ENCODE assay signal across 8 mouse cellular contexts in the genomic region with DNA sequence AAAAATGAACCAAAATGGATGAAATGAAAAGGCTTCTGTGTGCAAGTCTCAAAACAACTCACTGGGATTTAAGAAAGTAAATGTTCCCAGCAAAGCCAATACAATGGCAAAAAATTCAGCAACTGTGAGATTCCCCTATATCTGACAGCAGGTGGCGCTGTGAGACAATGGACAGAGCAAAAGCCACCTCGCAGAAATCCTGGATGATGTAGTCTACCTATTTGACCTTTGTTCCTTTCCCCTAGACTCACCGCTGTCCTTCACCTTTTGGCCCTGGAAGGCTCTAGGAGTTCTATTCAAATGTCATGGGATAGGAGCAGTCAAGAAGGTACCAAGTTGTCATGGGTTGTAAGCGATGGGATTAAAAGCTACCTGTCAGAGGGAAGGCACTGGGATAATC.
DNase-seq lines count a peak whose midpoint lies in the region; ATAC-seq and TF ChIP-seq lines count a peak whose summit lies in the region.

No protein-coding gene starts in this region.

- H3K4me3 ChIP-seq in liver, embryonic 14.5 days (ENCODE audit: insufficient read depth in 1 of 2, low read depth in 2 of 2, low read length in 2 of 2): no peak overlapping the region

- TF ChIP-seq EP300 in liver, embryonic 14.5 days (IDR thresholded peaks at IDR 0.05; ENCODE audit: low read depth): no peak

- no peaks in the 10 kb centered on the region for H3K4me1 ChIP-seq in liver, embryonic 14.5 days (replicated peaks; ENCODE audit: control insufficient read depth in 2 of 2, insufficient read depth in 2 of 2, low read length in 1 of 2)

- DNase-seq in left cerebral cortex, adult 18-20 months (ENCODE audit: low spot score in 2 of 2): peak; percentile 67 to 73
- no peak for DNase-seq in left cerebral cortex, adult 11 months (ENCODE audit: low spot score)
- DNase-seq in ZHBTc4 (ENCODE audit: low read depth, low spot score): peak; percentile 62
- peak; percentile 51 to 67 for DNase-seq in cerebellum, postnatal 36 days
- DNase-seq in heart, postnatal 4 days: peak; percentile 68
- peak in 1 of 3 experiments; percentile 6 for DNase-seq in liver, embryonic 14.5 days (ENCODE audit: low read depth in 3 of 3, low spot score in 3 of 3)
- peak; percentile 72 to 79 for DNase-seq in right cerebral cortex, postnatal 10 days (ENCODE audit: low spot score in 2 of 2)

- no peaks in the 10 kb centered on the region for H3K27me3 ChIP-seq in liver, embryonic 14.5 days (ENCODE audit: control insufficient read depth, insufficient read depth, low read length)

- H3K4me2 ChIP-seq in liver, embryonic 14.5 days (ENCODE audit: low read depth): no peak overlapping the region

- no peak overlapping the region for H3K27ac ChIP-seq in liver, embryonic 14.5 days

- ATAC-seq in liver, embryonic 14.5 days (ENCODE audit: insufficient read depth): no peak
- no peak for ATAC-seq in megakaryocyte, adult 5-6 weeks (ENCODE audit: poor library complexity, severe bottlenecking)

- no peak overlapping the region for H3K9ac ChIP-seq in liver, embryonic 14.5 days (replicated peaks)

- peak; percentile 71 for TF ChIP-seq CTCF in liver, embryonic 14.5 days (IDR thresholded peaks at IDR 0.05; ENCODE audit: low read depth)

- no peaks in the 10 kb centered on the region for H3K9me3 ChIP-seq in liver, embryonic 14.5 days (ENCODE audit: control insufficient read depth, low read length)

- 13% methylated on average over 4 of the region's 4 CpGs for WGBS in liver, embryonic 14.5 days (ENCODE audit: insufficient replicate concordance)

- H3K36me3 ChIP-seq in liver, embryonic 14.5 days (replicated peaks; ENCODE audit: control insufficient read depth, insufficient read depth, low read depth): no peaks in the 10 kb centered on the region
